Mouse (Mus musculus) embryonic fibroblast, embryonic 13.5 days (primary cell): ENCODE results near the gene Alpk3. TPM values are rescaled to one million over a fixed set of nuclear protein-coding genes. Genes with fewer than 3 reads are reported as not detected.

ENCODE experiments used
- H3K27ac ChIP-seq: 2 replicates; pipeline ENCODE4 v1.5.1; 2012; ENCODE audit warnings: low read length, control low read depth, inconsistent platforms; ENCODE audit not compliant: insufficient read depth
- H3K4me1 ChIP-seq: 2 replicates; pipeline ENCODE4 v1.6.1; 2011; ENCODE audit warnings: low read length; ENCODE audit not compliant: control insufficient read depth, insufficient read depth
- H3K4me3 ChIP-seq: 2 replicates; pipeline ENCODE4 v1.5.1; 2011; ENCODE audit warnings: mild to moderate bottlenecking, control low read depth, low read length; ENCODE audit not compliant: insufficient read depth
- CTCF ChIP-seq: IDR thresholded peaks from 2 replicates; pipeline ENCODE4 v1.5.1; 2011; ENCODE audit warnings: mild to moderate bottlenecking, control low read depth, low read length, moderate library complexity, borderline replicate concordance; ENCODE audit not compliant: insufficient read depth
- POLR2A ChIP-seq: IDR thresholded peaks from 2 replicates; pipeline ENCODE4 v1.6.1; 2011; ENCODE audit warnings: low read depth, mild to moderate bottlenecking, control low read depth, low read length, moderate library complexity
- polyA plus RNA-seq: library from polyadenylated mRNA; stranded (reverse); fragments of >200 nt; gene quantifications from 2 replicates; pipeline ENCODE4 v1.2.4, GENCODE M21; 2011; ENCODE audit warnings: low read depth; ENCODE audit not compliant: missing spikeins, insufficient read length

Gene Alpk3
- polyA plus RNA-seq, 1 experiment: 0.14 TPM

DNA sequence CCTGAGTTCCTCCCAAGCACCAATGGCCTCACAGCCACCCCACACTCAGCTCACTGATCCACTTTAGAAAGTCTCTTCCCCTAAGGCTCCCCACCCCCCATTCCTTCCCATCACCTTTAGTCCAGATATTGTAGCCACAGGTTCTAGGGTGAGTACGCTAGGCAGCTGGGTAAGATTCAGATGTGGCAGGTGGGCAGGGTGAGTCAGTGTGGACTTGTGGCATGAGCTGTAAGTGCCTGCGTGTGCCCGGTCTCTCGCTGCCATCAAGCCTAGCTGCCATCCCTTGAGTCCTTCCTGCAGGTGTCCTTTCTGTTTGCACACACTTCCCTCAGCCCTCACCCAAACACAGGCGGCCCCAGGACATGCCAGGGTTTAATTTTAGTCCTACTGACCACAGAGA, 42.9 kb downstream of the Alpk3 start:
- TF ChIP-seq POLR2A (no peak), CTCF (no peak)
- Histone ChIP-seq H3K4me1 (no peaks in the 10 kb centered on the region), H3K4me3 (no peak overlapping the region), H3K27ac (no peak overlapping the region)

DNA sequence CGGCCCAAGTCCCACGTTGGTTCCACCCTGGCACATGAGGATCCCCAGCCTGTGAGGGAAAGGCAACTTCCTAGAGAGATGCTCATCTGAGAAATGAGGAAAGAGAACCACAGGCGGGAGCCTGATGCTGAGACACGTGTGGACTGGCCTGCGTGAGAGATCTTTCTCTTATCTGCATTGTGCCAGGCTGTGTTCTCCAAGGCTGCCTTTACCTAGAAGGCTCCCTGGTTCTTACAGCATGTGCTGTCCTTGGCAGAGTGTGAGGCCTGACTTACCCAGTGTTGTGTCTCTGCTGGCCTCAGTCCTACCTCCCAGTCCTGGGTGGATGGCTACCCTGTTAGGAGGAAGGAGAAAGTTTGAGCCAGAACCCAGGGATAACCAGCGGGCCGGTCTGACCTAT, 45.5 kb downstream of the Alpk3 start:
- TF ChIP-seq CTCF (no peak), POLR2A (no peak)

DNA sequence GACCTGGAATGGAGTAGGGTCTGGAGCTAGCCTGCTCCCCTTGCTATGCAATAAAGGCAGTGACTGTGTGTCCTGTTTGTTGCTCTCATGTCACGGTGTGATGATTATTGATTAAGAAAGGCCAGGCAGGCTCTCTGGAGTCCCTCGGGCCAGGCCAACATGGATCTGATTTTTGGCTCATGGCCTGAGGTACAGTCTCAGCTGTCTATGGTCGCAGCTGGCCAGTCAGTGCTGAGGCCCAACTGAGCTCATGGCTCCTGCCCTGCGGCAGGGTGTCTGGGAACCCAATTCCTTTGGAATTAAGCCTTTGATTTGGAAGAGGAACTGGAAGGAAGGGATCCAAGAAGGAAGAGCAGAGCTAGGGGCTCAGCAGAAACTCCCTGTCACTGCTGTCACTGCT, 48.1 kb downstream of the Alpk3 start:
- no peak overlapping the region for H3K27ac ChIP-seq
- no peaks in the 10 kb centered on the region for H3K4me1 ChIP-seq
- TF ChIP-seq CTCF (no peak), POLR2A (no peak)
- H3K4me3 ChIP-seq: no peak overlapping the region

More for the DNA sequence above, 45.5 kb downstream of the Alpk3 start:
- H3K4me1 ChIP-seq: no peaks in the 10 kb centered on the region
- no peak overlapping the region for H3K27ac ChIP-seq
- H3K4me3 ChIP-seq: no peak overlapping the region

DNA sequence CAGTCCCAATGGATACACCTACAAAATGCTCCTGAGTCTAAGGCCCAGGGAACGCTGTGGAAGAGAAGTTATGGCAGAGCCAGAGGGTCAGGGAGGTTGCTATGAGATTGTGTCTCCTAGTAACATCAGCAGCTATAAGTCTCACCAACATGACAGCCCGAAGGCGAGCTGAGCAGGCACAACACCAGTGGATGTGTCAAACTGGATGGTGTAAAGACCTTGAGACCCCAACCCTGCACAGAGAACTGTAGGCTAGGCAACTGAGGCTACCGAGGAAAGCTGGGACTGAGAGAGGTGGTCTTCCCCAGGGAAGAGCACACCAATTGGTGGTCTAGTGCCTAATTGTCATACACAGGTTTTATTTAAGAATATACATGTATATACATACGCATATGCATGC, 50.8 kb downstream of the Alpk3 start:
- Histone ChIP-seq H3K27ac (no peak overlapping the region), H3K4me1 (no peaks in the 10 kb centered on the region), H3K4me3 (no peak overlapping the region)
- TF ChIP-seq CTCF (no peak), POLR2A (no peak)

DNA sequence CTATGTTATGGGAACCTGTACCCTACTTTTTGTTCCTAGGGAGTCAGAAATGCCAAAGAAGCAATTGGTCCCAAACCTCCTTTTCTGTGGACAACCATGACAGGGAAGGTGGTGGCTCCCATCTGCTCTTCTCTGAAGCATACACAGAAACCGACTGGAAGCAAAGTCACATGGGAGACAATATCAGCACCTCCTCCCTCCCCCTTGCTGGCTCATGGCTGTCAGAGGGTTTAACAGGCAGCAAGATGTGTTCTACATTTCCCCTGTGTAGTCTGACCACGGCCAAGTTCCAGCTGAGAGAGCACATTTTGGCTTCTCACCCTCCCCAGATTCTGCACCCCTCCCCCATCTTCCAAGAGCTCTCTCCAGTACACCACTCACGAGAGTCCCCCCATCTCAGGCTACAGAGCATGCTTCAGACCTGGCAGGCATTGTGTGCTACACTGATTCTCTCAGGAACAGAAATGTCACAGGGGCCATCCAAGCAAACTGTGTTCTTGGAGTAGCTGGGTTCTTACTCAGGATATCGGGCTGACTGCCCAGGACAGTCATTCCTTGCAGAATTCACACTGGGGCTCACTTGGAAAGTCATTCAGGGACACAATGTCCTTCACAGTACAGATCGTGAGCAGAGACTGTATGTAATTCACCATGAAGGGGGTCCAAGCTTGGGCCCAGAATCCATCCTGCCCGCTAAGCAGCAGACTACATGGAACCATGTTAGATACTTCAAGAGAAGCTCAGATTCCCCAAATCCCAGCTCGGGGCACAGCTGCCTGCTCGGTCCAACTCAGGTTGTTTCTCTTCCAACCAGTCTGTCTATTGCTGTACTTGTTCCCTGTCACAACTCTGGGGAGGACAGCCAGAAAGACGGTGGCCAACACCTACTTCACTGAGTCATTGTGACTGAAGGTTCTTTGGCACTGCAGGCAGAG, 52.6 kb downstream of the Alpk3 start:
- H3K4me3 ChIP-seq: no peak overlapping the region
- no peaks in the 10 kb centered on the region for H3K4me1 ChIP-seq
- TF ChIP-seq CTCF: no peak
- TF ChIP-seq POLR2A: no peak
- H3K27ac ChIP-seq: no peak overlapping the region

DNA sequence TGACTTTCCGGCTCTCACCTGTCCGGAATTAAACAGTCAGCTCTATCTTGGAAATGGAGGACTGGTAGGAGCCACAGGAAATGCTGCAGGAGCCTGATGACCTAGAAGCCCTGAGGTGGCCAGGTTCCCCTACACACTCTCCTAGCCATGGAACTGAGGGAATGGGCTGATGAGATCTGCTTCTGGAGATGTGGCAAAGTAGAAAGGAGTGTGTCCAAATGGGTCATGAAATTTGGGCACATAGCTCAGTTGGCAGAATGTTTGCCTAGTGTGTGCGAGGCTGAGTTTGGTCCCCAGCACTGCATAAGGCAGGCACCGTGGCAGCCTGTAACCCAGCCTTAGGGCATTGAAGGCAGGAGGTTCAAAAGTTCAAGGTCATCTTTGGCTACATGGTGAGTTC, 53.4 kb downstream of the Alpk3 start:
- Histone ChIP-seq H3K27ac (no peak overlapping the region), H3K4me3 (no peak overlapping the region), H3K4me1 (no peaks in the 10 kb centered on the region)
- TF ChIP-seq POLR2A (no peak), CTCF (no peak)

DNA sequence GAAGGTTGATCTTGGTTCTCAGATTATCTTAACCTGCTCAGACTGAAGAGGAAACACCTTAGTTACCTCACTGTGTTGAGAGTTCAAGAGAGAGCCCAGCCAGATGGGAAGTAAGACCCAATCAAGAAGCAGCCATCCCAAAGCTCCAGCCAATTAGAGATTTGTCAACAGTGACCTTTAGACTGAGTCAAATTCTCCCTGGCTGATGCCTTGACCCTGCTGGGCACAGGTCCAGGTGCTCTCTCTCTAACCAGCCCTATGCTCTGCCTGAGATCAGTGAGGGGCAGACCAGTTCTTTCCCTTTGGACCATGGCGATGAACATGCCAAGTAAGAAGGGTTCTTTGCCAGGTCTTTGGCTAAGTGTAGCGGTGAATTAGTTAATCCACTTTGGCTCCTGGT, 54.3 kb downstream of the Alpk3 start:
- H3K4me1 ChIP-seq: no peaks in the 10 kb centered on the region
- H3K4me3 ChIP-seq: no peak overlapping the region
- H3K27ac ChIP-seq: no peak overlapping the region
- TF ChIP-seq POLR2A (no peak), CTCF (no peak)

DNA sequence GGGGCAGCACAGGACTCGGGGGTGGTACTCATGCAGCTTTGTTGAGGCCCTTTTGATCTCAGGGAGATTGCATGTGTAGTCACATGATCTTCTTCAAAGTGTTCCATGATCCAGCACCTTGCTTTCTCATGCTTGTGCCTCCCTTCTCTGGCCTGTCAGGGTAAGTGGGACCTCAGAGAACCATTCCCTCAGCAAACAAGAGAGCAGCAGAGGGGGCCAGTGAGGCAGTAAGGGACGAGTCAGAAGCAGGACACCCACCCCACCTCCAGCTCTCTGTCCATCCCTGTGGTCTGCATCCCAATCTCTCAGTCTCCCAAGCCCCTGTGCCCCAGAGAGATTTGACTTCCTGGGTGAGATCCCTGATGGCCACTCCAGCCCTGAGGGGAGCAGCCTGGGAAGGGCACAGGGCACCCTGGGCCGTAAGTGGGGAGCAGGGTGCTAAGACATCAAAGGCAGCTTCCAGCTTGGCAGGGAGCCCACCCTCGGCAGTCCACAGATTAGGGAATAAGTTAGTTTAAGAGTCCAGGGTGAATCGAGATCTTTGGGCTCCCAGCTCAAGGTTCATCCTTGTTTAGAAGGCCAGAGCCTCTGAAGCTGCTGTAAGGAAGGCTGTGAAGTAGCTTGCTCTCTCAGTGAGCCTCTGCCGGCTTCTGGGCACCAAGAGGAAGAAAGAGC, 55.4 kb downstream of the Alpk3 start:
- no peak overlapping the region for H3K27ac ChIP-seq
- no peak for TF ChIP-seq CTCF
- TF ChIP-seq POLR2A: no peak
- no peak overlapping the region for H3K4me3 ChIP-seq
- no peaks in the 10 kb centered on the region for H3K4me1 ChIP-seq

DNA sequence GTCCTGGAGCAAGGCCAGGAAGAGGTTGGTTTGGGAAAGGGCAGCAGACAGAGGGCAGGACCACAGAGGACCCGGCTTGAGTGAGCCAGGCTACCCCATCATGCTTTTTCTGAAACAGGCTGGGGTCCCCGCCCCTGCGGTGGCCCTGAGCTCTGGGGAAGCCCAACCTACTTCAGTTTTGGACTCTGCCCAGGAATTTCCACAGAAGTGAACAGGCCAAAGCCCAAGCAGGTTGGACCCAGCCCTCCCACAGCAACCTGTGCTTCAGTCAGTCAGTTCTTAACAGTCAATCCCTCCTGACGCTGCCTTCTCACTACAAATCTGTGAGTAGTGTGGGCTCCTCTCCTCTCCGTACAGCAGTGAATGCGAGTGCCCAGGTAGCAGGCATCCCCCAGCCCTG, 57.2 kb downstream of the Alpk3 start, which contains the start of gene Slc28a1:
Gene Slc28a1, plus strand, starts transcription at position 245 of the 400 bp plus-strand sequence.
- no peak for TF ChIP-seq CTCF
- no peak for TF ChIP-seq POLR2A
- H3K27ac ChIP-seq: no peak within 1 kb of the TSS
- H3K4me1 ChIP-seq: no peaks in the 10 kb centered on the region
- no peak within 1 kb of the TSS for H3K4me3 ChIP-seq

DNA sequence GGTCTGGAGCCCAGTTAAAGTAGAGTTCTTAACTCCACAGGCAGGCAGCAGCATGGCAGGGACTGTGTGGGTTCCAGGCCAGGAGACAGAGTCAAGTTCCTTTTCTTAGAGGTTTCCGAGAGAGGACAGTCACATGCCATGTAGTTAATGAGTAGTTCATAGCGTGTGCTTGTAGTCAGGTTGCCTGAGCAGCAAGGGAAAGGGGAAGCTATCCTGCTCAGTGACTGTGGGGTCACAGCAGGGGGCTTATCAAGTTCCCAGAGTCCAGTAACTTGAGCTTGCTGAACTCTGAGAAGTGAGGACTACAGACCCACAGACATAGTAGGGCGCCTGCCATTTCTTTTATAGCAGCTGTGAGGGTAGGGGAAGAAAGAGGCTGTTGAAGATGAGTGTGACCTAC, 63.7 kb downstream of the Alpk3 start:
- H3K4me1 ChIP-seq: no peaks in the 10 kb centered on the region
- TF ChIP-seq CTCF (no peak), POLR2A (no peak)
- no peak overlapping the region for H3K4me3 ChIP-seq
- H3K27ac ChIP-seq: no peak overlapping the region

DNA sequence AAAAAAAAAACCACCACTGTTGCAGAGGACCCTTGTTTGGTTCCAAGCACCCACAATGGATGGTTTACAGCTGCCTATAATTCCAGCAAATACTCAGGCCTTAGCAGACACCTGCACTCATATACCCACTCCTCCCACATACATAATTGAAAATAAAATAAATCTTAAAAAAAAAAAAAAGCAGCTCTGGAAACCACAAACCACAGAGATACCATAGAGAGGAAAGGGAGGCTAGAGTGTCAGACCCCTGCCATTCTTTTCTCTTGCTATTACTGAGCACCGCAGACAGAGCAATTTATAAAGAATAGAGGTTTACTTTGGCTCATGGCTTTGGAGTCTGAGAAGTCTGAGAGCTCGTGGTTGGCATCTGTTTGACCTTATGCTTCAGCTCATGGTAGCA, 65.4 kb downstream of the Alpk3 start:
- Histone ChIP-seq H3K27ac (no peak overlapping the region), H3K4me1 (no peaks in the 10 kb centered on the region), H3K4me3 (no peak overlapping the region)
- TF ChIP-seq CTCF: no peak
- no peak for TF ChIP-seq POLR2A
